Mouse (Mus musculus): Measurements from ENCODE around the gene Ssr2. TPM values are rescaled to one million over a fixed set of nuclear protein-coding genes. Genes with fewer than 3 reads are reported as not detected.

Gene Ssr2
- total and polyA plus RNA-seq, 2 experiments = 90.0 to 176 TPM

DNA sequence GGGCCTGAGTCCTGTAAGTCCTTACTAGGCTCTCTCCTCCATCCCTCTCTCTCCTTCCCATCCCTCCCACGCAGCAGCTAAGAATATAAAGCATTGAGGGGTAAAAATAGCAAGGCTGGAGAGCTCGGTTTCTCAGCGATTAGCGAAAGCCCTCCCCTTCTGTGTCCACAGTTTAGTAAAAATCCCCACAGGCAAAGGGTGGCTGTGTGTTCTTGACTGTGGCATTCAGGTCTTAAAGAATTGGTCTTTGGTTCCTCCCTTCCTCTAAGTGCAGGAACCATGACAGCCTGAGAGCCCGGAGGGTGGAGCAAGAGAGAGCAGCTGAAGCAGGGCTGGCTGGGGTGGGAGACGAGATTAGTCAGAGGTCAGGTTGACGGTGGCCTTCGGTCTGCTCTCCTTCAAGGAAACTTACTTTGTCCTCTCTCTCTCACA lies 60.9 kb downstream of the Ssr2 start:
- no peak overlapping the region for H3K9ac ChIP-seq (ENCODE audit: low read depth, low read length)
- H3K4me3 ChIP-seq (ENCODE audit: insufficient read depth, low read depth, low read length) = no peak overlapping the region
- no peak for DNase-seq (ENCODE audit: extremely low read depth, low read depth, low spot score)
- WGBS = 94% methylated on average over 8 of the region's 8 CpGs
- H3K36me3 ChIP-seq (ENCODE audit: control insufficient read depth, insufficient read depth, low read length) = no peaks in the 10 kb centered on the region
- H3K27me3 ChIP-seq (ENCODE audit: control insufficient read depth, insufficient read depth, low read length) = no peaks in the 10 kb centered on the region
- H3K4me1 ChIP-seq (ENCODE audit: control insufficient read depth, insufficient read depth, low read length) = no peaks in the 10 kb centered on the region
- TF ChIP-seq POLR2A (IDR thresholded peaks at IDR 0.05; ENCODE audit: extremely low read depth, insufficient read depth, low read length) = no peak
- TF ChIP-seq CTCF (IDR thresholded peaks at IDR 0.05; ENCODE audit: low read depth, low read length) = no peak
- H3K79me2 ChIP-seq (ENCODE audit: control insufficient read depth, insufficient read depth, low read length) = no peaks in the 10 kb centered on the region
- H3K27ac ChIP-seq (replicated peaks; ENCODE audit: insufficient read depth, low read depth, low read length) = no peak overlapping the region

DNA sequence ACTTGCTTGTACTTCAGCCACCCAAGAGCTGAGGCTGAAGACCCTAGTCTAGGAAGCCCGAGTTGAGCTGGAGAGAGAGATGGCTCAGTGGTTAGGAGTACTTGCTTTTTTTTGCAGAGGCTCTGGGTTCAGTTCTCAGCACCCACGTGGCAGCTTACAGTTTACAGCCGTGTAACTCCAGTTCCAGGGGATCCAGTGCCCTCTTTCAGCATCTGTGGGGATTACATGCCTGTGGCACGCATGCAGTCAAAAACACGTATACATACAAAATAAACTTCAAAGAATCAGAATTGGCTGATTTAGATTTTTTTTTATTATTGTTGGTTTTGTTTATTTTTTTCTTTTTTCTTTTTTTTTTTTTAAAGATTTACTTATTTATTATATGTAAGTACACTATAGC lies 61.5 kb downstream of the Ssr2 start:
- TF ChIP-seq CTCF (IDR thresholded peaks at IDR 0.05; ENCODE audit: low read depth, low read length) (no peak), POLR2A (IDR thresholded peaks at IDR 0.05; ENCODE audit: extremely low read depth, insufficient read depth, low read length) (no peak)
- H3K36me3 ChIP-seq (ENCODE audit: control insufficient read depth, insufficient read depth, low read length) = no peaks in the 10 kb centered on the region
- no peak for DNase-seq (ENCODE audit: extremely low read depth, low read depth, low spot score)
- no peaks in the 10 kb centered on the region for H3K79me2 ChIP-seq (ENCODE audit: control insufficient read depth, insufficient read depth, low read length)
- 94% methylated on average over 5 of the region's 5 CpGs for WGBS
- no peaks in the 10 kb centered on the region for H3K27me3 ChIP-seq (ENCODE audit: control insufficient read depth, insufficient read depth, low read length)
- H3K4me1 ChIP-seq (ENCODE audit: control insufficient read depth, insufficient read depth, low read length) = no peaks in the 10 kb centered on the region
- no peak overlapping the region for H3K4me3 ChIP-seq (ENCODE audit: insufficient read depth, low read depth, low read length)
- H3K9ac ChIP-seq (ENCODE audit: low read depth, low read length) = no peak overlapping the region
- no peak overlapping the region for H3K27ac ChIP-seq (replicated peaks; ENCODE audit: insufficient read depth, low read depth, low read length)

Other genes with a start within 250 kb of the Ssr2 start
- gene Tmem79, start 239.7 kb upstream of the Ssr2 start, total RNA-seq (2014; rRNA removed) = 1.1 and 1.7 TPM in 2 replicates
- gene Tmem79, start 239.7 kb upstream of the Ssr2 start, polyA plus RNA-seq (2012; rRNA removed) = 2.5 and 2.9 TPM in 2 replicates
- 14.1 and 16.6 TPM in 2 replicates for gene Smg5, start 239.6 kb upstream of the Ssr2 start, total RNA-seq (2014; rRNA removed)
- 22.6 and 36.6 TPM in 2 replicates for gene Smg5, start 239.6 kb upstream of the Ssr2 start, polyA plus RNA-seq (2012; rRNA removed)
- not detected in 2 replicates for gene Paqr6, start 211.3 kb upstream of the Ssr2 start, total RNA-seq (2014; rRNA removed)
- 0.56 and 0.66 TPM in 2 replicates for gene Paqr6, start 211.3 kb upstream of the Ssr2 start, polyA plus RNA-seq (2012; rRNA removed)
- gene Bglap3, start 203.1 kb upstream of the Ssr2 start, total RNA-seq (2014; rRNA removed) = 0.34 and 0.74 TPM in 2 replicates
- 0.11 and 2.0 TPM in 2 replicates for gene Bglap3, start 203.1 kb upstream of the Ssr2 start, polyA plus RNA-seq (2012; rRNA removed)
- gene Bglap2, start 197.2 kb upstream of the Ssr2 start, total RNA-seq (2014; rRNA removed) = not detected in 2 replicates
- not detected in 2 replicates for gene Bglap2, start 197.2 kb upstream of the Ssr2 start, polyA plus RNA-seq (2012; rRNA removed)
- not detected in 2 replicates for gene Bglap, start 191.4 kb upstream of the Ssr2 start, total RNA-seq (2014; rRNA removed)
- not detected in 2 replicates for gene Bglap, start 191.4 kb upstream of the Ssr2 start, polyA plus RNA-seq (2012; rRNA removed)
- 12.9 and 16.5 TPM in 2 replicates for gene Pmf1, start 165.5 kb upstream of the Ssr2 start, total RNA-seq (2014; rRNA removed)
- gene Pmf1, start 165.5 kb upstream of the Ssr2 start, polyA plus RNA-seq (2012; rRNA removed) = 59.0 and 68.1 TPM in 2 replicates
- 26.1 and 28.1 TPM in 2 replicates for gene Slc25a44, start 150.7 kb upstream of the Ssr2 start, total RNA-seq (2014; rRNA removed)
- gene Slc25a44, start 150.7 kb upstream of the Ssr2 start, polyA plus RNA-seq (2012; rRNA removed) = 57.0 and 60.9 TPM in 2 replicates
- 23.4 and 37.9 TPM in 2 replicates for gene Sema4a, start 114.7 kb upstream of the Ssr2 start, total RNA-seq (2014; rRNA removed)
- 109 and 117 TPM in 2 replicates for gene Sema4a, start 114.7 kb upstream of the Ssr2 start, polyA plus RNA-seq (2012; rRNA removed)
- gene Lmna, start 65.9 kb upstream of the Ssr2 start, total RNA-seq (2014; rRNA removed) = 28.2 and 38.5 TPM in 2 replicates
- 41.0 and 44.7 TPM in 2 replicates for gene Lmna, start 65.9 kb upstream of the Ssr2 start, polyA plus RNA-seq (2012; rRNA removed)
- under 0.01 TPM in 2 replicates for gene Mex3a, start 43.5 kb upstream of the Ssr2 start, total RNA-seq (2014; rRNA removed)
- 0.02 and 0.04 TPM in 2 replicates for gene Mex3a, start 43.5 kb upstream of the Ssr2 start, polyA plus RNA-seq (2012; rRNA removed)
- gene Rab25, start 27.6 kb upstream of the Ssr2 start, total RNA-seq (2014; rRNA removed) = 0.18 and 0.20 TPM in 2 replicates
- gene Rab25, start 27.6 kb upstream of the Ssr2 start, polyA plus RNA-seq (2012; rRNA removed) = 0.32 and 0.46 TPM in 2 replicates
- gene Lamtor2, start 22.8 kb upstream of the Ssr2 start, total RNA-seq (2014; rRNA removed) = 104 and 125 TPM in 2 replicates
- gene Lamtor2, start 22.8 kb upstream of the Ssr2 start, polyA plus RNA-seq (2012; rRNA removed) = 201 and 204 TPM in 2 replicates
- 8.3 and 14.2 TPM in 2 replicates for gene Ubqln4, start 22.1 kb upstream of the Ssr2 start, total RNA-seq (2014; rRNA removed)
- 41.1 and 42.8 TPM in 2 replicates for gene Ubqln4, start 22.1 kb upstream of the Ssr2 start, polyA plus RNA-seq (2012; rRNA removed)
- 2.7 and 3.6 TPM in 2 replicates for gene Arhgef2, start 30.1 kb downstream of the Ssr2 start, total RNA-seq (2014; rRNA removed)
- gene Arhgef2, start 30.1 kb downstream of the Ssr2 start, polyA plus RNA-seq (2012; rRNA removed) = 3.6 and 4.9 TPM in 2 replicates
- gene Rxfp4, start 77.3 kb downstream of the Ssr2 start, total RNA-seq (2014; rRNA removed) = not detected in 2 replicates
- gene Rxfp4, start 77.3 kb downstream of the Ssr2 start, polyA plus RNA-seq (2012; rRNA removed) = not detected in 2 replicates
- 32.9 and 34.7 TPM in 2 replicates for gene Khdc4, start 109.9 kb downstream of the Ssr2 start, total RNA-seq (2014; rRNA removed)
- 23.8 and 39.7 TPM in 2 replicates for gene Khdc4, start 109.9 kb downstream of the Ssr2 start, polyA plus RNA-seq (2012; rRNA removed)
- 18.0 and 19.9 TPM in 2 replicates for gene Rit1, start 141.0 kb downstream of the Ssr2 start, total RNA-seq (2014; rRNA removed)
- gene Rit1, start 141.0 kb downstream of the Ssr2 start, polyA plus RNA-seq (2012; rRNA removed) = 14.4 and 14.8 TPM in 2 replicates
- gene Syt11, start 199.3 kb downstream of the Ssr2 start, total RNA-seq (2014; rRNA removed) = 1.6 and 1.9 TPM in 2 replicates
- gene Syt11, start 199.3 kb downstream of the Ssr2 start, polyA plus RNA-seq (2012; rRNA removed) = 0.92 and 2.4 TPM in 2 replicates

Measured in liver, adult 2 months (tissue).